Mouse (Mus musculus) granulocyte monocyte progenitor cell, adult 5-6 weeks (primary cell): ENCODE measurements around the gene Itga2b. TPM values are rescaled to one million over a fixed set of nuclear protein-coding genes. Genes with fewer than 3 reads are reported as not detected.

Source experiments
- ATAC-seq: replicated peaks from 2 replicates; pipeline ENCODE4 v1.8.0; 2016; ENCODE audit warnings: mild to moderate bottlenecking, moderate TSS enrichment, inconsistent platforms; ENCODE audit not compliant: poor library complexity, severe bottlenecking
- total RNA-seq, 2 experiments: library from RNA; stranded (forward) in 1 of 2; stranded (reverse) in 1 of 2; fragments of 200-712, 200-1000 nt in 1 of 2; fragments of >200 nt in 1 of 2; fragmentation: Nextera tagmentation in 1 of 2; gene quantifications; 2 replicates each; pipeline ENCODE4 v1.2.3; 2014 to 2017

Gene Itga2b
- total RNA-seq, 2 experiments from 2014 or later: 14.7 to 17.1 TPM

DNA sequence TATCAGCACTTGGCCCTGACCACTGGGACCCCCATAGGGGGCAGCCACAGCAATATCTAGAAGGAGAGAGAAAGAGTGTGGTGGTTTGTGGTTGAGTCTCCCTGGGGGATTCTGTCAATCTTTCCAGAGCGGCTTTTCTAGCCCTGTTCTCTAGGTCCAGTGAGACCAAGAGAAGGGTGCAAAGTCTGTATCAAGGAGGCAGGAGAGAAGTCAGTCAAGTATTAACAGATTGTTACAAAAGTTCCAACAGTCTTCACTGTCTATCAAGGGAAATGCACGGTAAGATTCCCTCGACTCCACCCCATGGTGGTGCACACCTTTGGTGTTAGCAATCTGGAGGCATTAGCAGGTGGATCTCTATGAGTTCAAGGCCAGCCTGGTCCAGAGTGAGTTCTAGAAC is 8.2 kb downstream of the Itga2b start:
- no peak for ATAC-seq

DNA sequence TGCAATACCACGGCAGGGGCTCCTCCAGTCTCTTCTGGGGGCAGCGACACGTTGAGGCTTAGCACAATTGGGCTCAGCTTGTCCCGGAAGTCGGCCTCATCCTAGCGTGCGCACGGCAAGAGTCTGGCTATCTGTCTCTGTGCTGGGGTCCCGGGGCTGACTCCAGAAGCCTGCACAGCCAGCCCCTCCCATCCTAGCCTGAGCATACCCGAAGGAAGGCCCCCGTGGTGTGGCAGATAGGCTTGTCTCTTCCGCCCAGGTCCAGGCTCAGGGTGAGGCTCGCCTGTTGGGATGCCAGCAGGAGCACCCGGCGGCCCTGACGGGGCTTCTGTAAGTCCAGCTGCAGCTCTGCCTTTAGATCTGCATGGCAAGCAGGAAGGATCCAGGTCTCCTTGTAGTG is 9.4 kb downstream of the Itga2b start:
- ATAC-seq: no peak

- peak; percentile 72 for ATAC-seq
Measured at GRCm38 (mm10) chr11:102455740-102456396, 14.1 kb downstream of the Itga2b start.

DNA sequence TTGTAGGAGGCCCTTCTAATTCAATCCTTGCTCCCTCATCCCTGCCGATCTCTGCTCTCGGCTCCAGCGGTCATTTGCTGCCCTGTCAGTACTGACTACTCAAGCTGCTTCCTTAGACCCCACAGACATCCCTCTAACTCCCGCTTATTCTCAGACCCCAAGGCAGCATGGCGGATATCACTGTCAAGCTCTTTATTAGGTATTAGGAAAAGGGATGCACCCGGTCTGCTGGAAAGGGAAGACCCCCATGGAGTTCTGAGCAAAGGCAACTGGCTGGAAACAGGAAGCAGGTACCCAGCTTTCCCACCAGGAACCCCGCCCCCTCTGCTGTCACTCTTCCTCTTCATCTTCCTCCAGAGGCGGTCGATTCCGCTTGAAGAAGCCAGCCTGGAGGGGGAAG is 16.8 kb downstream of the Itga2b start:
- 0 out of 2 replicates have a peak, but pooled peaks have one; percentile 6 for ATAC-seq

GRCm38 (mm10) chr11:102449043-102450008 is 20.6 kb downstream of the Itga2b start:
- ATAC-seq: no peak

DNA sequence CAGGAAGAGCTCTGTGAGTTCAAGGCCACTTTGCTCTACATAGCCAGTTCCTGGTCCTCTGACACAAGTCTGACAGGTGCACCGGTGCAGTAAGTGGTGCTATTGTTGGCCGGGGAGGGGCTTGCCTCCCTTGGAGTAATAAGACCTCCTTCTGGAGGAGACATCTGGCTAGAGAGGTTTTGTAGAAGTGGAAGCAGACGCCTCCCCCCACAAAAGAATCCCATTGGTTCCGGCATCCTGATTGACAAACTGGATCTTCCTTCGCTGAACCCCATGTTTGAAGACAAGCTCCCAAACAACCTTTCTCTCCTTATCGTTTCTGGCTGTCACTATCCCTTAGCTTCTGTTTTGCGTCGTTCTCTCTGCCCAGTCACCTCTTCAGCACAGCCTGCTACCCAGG is 21.6 kb downstream of the Itga2b start:
- no peak for ATAC-seq

DNA sequence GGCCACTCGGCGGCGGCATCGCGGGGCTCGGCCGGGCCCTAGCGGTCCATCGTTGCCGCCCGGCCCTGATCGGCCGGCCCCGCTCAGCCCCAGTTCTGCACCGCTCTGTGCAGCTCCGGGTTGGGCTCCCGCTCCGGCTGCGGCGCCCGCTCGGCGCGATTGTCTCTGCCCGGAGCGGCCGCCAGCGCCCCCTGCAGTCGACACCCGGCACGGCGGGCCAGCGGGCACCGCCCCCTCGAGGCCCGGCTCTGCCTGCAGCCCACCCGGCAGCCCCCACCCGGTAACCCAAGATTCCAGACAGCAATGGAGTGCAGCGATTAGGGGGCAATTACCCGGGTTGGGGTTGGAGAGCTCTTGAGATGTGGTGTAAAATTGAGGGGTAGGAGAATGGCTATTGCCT is 22.4 kb downstream of the Itga2b start, which contains the start of gene Fam171a2:
Fam171a2 (minus strand) TSS at position 186 of the 400 bp plus-strand sequence.
- ATAC-seq: peak; percentile 72

GRCm38 (mm10) chr11:102446581-102447461 is 23.1 kb downstream of the Itga2b start:
- ATAC-seq: no peak

DNA sequence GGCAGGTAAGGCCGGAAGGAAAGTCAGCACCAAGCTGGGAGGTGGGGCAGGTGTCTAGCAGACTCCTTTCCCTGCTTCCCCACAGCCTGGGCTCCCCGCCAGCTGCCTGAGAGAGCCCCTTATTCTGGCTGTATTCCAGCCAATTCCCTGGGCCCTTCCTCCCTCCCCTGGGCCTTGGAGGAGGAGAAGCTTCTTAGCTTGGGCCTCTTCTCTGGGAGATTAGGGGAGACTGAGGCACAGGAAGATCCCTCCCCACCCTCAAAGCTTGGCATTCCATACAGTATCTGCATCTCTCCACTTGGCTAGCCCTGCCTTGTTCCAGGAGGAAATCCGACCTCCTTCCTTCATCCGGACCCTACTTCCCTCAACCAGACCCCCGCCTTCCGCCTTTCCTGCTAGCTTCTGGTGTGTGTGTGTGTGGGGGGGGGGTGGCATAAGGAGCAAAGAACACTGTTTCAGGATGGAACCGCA is 24.0 kb downstream of the Itga2b start:
- ATAC-seq: no peak

DNA sequence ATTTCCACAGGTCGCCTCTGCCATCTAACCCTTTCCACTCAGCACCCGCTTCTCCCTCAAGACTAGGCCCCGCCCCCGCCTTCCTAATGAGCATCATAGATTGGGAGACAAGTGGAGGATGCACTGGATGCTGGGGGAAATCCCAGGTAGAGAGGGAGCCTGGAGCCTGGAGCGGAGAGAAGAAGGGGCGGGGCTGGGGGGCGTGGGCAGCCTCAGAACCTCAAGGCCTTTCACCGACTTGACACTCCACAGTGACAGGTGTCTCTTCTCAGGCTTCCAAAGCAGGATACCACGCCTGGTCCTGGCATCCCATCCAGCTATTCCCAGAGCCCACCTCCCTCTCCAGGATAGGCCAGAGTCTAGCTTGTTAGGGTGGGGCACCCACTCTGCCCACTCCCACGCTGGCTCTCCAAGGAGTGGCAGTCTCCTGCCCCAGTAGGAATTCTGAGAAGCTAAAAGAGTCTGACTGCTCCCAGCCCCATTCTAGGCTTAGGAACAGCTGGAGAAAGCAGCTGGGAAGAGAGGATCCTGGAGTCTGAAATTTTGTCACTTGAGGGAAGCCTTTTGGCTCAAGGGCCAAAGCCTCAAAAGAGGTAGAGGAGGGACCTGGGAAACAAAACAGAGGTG is 24.5 kb downstream of the Itga2b start:
- ATAC-seq: no peak

GRCm38 (mm10) chr11:102444781-102445180 is 25.1 kb downstream of the Itga2b start:
- no peak for ATAC-seq

GRCm38 (mm10) chr11:102444321-102444720 is 25.6 kb downstream of the Itga2b start:
- no peak for ATAC-seq

GRCm38 (mm10) chr11:102443740-102444139 is 26.2 kb downstream of the Itga2b start:
- ATAC-seq: no peak

DNA sequence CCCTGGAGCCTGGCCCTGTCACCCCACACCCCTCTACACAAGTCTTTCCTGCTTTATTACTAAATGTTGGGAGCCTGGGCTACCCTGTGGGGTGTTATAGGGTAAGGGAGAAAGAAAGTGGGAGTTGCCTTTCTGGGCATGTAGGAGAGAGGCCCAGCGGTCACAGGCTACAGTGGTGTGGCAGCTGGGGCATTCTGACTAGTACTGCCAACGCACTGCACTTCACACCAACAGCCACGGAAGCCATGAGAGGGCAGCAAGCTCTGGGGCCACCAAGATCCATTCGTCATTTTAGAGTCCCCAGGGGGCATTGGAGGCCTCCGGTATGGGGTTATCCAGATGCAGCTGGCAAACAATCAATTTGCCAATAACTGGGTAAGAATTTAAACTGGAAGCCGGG is 27.8 kb downstream of the Itga2b start:
- no peak for ATAC-seq

DNA sequence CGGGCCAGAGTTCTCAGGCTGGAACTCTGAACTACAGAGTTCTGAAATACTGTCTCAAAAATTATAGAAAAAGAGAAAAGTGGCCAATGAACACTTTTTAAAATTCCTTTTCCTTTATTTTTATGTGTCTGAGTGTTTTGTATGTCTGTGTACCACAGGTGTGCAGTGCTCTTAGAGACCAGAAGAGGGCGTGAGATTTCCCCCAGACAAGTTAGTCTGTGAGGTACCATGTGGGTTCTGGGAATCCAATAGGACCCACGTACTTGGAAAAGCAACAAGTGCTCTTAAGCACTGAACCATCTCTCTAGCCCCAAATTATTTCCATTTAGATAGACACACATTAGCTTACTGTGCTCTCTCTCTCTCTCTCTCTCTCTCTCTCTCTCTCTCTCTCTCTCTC is 28.5 kb downstream of the Itga2b start:
- no peak for ATAC-seq

- ATAC-seq: peak; percentile 61
Measured at GRCm38 (mm10) chr11:102440255-102440654, 29.7 kb downstream of the Itga2b start.

DNA sequence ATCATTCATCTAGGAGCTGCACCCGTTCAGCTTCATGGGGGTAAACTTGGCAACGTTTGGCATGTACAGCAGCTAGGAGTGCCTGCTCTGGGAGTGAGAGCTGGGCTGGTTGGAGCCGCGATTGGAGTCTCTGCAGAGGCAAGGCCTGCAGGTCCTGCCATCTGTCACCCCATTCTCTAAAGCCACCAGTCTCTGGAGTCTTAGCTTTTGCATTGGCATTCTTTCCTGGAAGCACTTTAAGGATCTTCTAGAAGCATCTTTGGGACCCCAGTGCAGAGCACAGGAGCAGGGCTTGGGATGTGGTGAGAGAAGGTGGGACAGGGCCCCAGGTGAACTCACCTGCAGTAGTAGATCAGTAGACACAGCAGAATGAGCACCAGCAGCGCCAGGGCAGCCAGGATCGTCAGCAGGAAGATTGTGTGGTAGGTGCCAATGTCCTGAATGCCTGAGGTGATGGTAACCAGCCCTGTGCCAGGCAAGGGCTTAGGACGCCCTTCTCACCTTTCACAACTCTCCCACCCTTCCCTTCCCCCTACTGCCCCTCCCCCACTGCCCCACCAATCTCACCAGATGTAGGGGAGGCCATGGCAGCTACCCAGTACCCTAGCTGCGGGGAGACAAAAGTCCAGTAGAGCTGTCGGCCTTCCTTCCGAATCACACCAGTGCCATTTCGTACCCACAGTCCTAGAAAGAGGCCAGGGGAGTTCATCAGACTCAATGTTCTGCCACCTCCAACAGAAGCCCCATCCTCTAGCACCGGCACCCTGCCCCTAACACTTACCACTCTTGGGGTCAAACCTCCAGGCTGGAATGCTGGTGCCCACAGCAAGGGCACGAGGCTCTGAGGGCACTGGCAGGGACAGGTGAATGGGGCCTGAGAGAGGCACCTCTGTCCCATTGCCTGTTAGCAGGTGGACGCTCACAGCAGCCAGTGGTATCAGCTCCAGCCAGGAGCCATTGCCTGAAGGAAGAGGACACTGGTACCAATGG is 30.5 kb downstream of the Itga2b start:
- ATAC-seq: no peak

GRCm38 (mm10) chr11:102438212-102439092 is 31.5 kb downstream of the Itga2b start:
- peak; percentile 42 for ATAC-seq
